Mouse (Mus musculus): ENCODE measurements around the gene Kcnk3.

DNA sequence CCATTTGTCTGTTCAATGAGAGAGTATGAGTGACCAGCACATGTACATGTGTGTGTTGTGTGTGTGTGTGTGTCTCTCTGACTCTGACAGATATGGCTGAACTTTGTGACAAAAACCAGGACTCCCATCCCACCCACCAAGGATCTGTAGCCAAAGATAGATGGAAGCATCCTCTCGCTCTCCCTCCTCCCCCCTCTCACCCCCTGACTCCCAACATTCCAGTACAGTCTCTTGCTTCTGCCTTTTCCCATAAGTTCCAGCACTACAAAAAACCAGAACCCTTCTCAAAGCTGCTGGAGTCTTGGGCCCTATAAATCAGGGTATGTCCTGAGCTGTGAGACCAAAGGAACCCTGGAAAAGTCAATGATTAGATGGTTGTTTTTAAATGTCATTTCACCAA lies 19.5 kb upstream of the Kcnk3 start:
- no peak for TF ChIP-seq CTCF (IDR thresholded peaks at IDR 0.05; ENCODE audit: extremely low read depth, insufficient read depth, low read length)
- no peak for TF ChIP-seq POLR2A (IDR thresholded peaks at IDR 0.05; ENCODE audit: extremely low read depth, insufficient read depth, low read length)
